8 mouse cellular contexts compared by ENCODE assay signal in the genomic region with DNA sequence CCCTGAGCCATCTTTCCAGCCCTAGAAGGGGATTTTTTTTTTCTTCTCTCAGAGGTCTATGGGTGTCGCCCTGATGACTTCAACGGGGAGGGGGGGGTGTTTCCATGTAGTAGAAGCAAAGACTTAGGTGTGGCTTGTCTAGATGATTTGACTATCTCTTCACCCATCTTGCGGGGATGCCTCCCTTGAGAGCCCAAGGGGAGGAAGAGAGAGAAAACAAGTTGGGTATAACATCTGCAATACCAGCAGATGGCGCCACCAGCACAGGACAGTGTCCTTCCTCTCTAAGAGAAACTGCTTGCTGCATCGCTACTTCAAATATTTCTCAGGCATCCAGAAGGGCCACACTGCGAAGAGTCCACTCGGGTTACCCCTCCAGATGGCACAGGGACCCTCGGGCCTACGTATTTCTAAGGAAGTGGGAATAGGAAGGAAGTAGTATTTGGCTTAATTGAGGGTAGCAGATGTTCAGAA. TPM values are rescaled to one million over a fixed set of nuclear protein-coding genes. Genes with fewer than 3 reads are reported as not detected.
DNase-seq lines count a peak whose midpoint lies in the region; ATAC-seq and TF ChIP-seq lines count a peak whose summit lies in the region.

No protein-coding gene starts in this region.

- peak; percentile 82 to 99 (median 84) for TF ChIP-seq CTCF in MEL (IDR thresholded peaks at IDR 0.05 in 2 of 3, conservative IDR thresholded peaks at IDR 0.05 in 1 of 3; ENCODE audit: control insufficient read depth in 1 of 3, insufficient read depth in 1 of 3, low read depth in 2 of 3, low read length in 3 of 3, poor library complexity in 1 of 3, severe bottlenecking in 1 of 3)

- no peak overlapping the region for H3K27ac ChIP-seq in MEL (ENCODE audit: control insufficient read depth, low read depth, low read length)
- no peak overlapping the region for H3K27ac ChIP-seq in forebrain, embryonic 15.5 days (replicated peaks)
- H3K27ac ChIP-seq in lung, embryonic 15.5 days, result no peak overlapping the region

- no peak; the same call in none of the 2 replicates for TF ChIP-seq RAD21 in MEL (IDR thresholded peaks at IDR 0.05; ENCODE audit: low read depth, low read length)

- ATAC-seq in forebrain, embryonic 15.5 days (replicated peaks), result peak; percentile 72
- ATAC-seq in lung, embryonic 15.5 days (ENCODE audit: borderline replicate concordance, extremely low read depth, low FRiP score, low TSS enrichment), result peak; percentile 55; the same call in 1 of the 2 replicates

- 1% methylated on average over 9 of the region's 9 CpGs for WGBS in forebrain, embryonic 15.5 days
- WGBS in lung, embryonic 15.5 days, result 1% methylated on average over 9 of the region's 9 CpGs

- H3K36me3 ChIP-seq in MEL (ENCODE audit: control insufficient read depth in 1 of 2, insufficient read depth in 2 of 2, low read length in 2 of 2), result peaks cover 0 to 3% of the 10 kb centered on the region in 2 experiments; a peak in 1 of 4 replicates
- H3K36me3 ChIP-seq in forebrain, embryonic 15.5 days, result no peaks in the 10 kb centered on the region
- H3K36me3 ChIP-seq in lung, embryonic 15.5 days, result no peaks in the 10 kb centered on the region

- H3K27me3 ChIP-seq in MEL (ENCODE audit: control insufficient read depth in 1 of 2, insufficient read depth in 2 of 2, low read length in 2 of 2), result no peaks in the 10 kb centered on the region
- no peaks in the 10 kb centered on the region for H3K27me3 ChIP-seq in forebrain, embryonic 15.5 days
- no peaks in the 10 kb centered on the region for H3K27me3 ChIP-seq in lung, embryonic 15.5 days

- no peaks in the 10 kb centered on the region for H3K79me2 ChIP-seq in MEL (ENCODE audit: control insufficient read depth, insufficient read depth, low read length, poor library complexity)

- peak overlapping the region; percentile 72 to 87 for H3K4me3 ChIP-seq in MEL (ENCODE audit: control insufficient read depth in 1 of 2, insufficient read depth in 1 of 2, low read depth in 2 of 2, low read length in 2 of 2)
- H3K4me3 ChIP-seq in forebrain, embryonic 15.5 days, result no peak overlapping the region
- H3K4me3 ChIP-seq in lung, embryonic 15.5 days, result no peak overlapping the region

- H3K4me1 ChIP-seq in MEL (ENCODE audit: control insufficient read depth in 1 of 2, insufficient read depth in 2 of 2, low read length in 2 of 2), result peaks cover 0 to 8% of the 10 kb centered on the region in 2 experiments; a peak in 2 of 4 replicates
- peaks cover 11% of the 10 kb centered on the region for H3K4me1 ChIP-seq in forebrain, embryonic 15.5 days
- peaks cover 23% of the 10 kb centered on the region for H3K4me1 ChIP-seq in lung, embryonic 15.5 days

- no peak overlapping the region for H3K4me2 ChIP-seq in forebrain, embryonic 15.5 days (replicated peaks)
- peak overlapping the region; percentile 38 for H3K4me2 ChIP-seq in lung, embryonic 15.5 days

- H3K9me3 ChIP-seq in MEL (replicated peaks; ENCODE audit: insufficient read depth, low read length), result no peaks in the 10 kb centered on the region
- no peaks in the 10 kb centered on the region for H3K9me3 ChIP-seq in forebrain, embryonic 15.5 days
- no peaks in the 10 kb centered on the region for H3K9me3 ChIP-seq in lung, embryonic 15.5 days

- TF ChIP-seq POLR2A in MEL (IDR thresholded peaks at IDR 0.05; ENCODE audit: control insufficient read depth in 1 of 2, insufficient read depth in 1 of 2, low read depth in 1 of 2, low read length in 2 of 2, poor library complexity in 1 of 2), result no peak

- TF ChIP-seq EP300 in MEL (IDR thresholded peaks at IDR 0.05; ENCODE audit: low read depth in 1 of 2, low read length in 2 of 2), result peak in 1 of 2 experiments; percentile 30; a peak in 1 of 4 replicates

- intact Hi-C loops in heart, postnatal 25 days (cut with DNase I), result loop anchor here (5.0 to 10.0 kb wide), 3 partner anchors 64 to 342 kb away; partner anchors contain the start of genes Fyttd1 and Rubcn

- peak; percentile 96 for DNase-seq in MEL (ENCODE audit: low read depth, low spot score)
- DNase-seq in cerebellum, adult 11 months, result peak; percentile 60
- peak; percentile 62 for DNase-seq in heart, postnatal 25 days (ENCODE audit: low spot score)
- DNase-seq in layer of hippocampus, adult 9-10 months (ENCODE audit: low spot score), result peak; percentile 69
- DNase-seq in ovary, postnatal 10 days (ENCODE audit: low spot score), result peak; percentile 51
- DNase-seq in thymus, postnatal 0 days (ENCODE audit: low spot score), result peak; percentile 91

- peak overlapping the region; percentile 80 for H3K9ac ChIP-seq in MEL (ENCODE audit: control insufficient read depth, low read depth, low read length, poor library complexity, severe bottlenecking)
- H3K9ac ChIP-seq in forebrain, embryonic 15.5 days (replicated peaks), result no peak overlapping the region
- H3K9ac ChIP-seq in lung, embryonic 15.5 days, result no peak overlapping the region

TF ChIP-seq in MEL, 35 proteins besides CTCF, POLR2A, EP300 and RAD21 (continues in another document):
- no peak for TF ChIP-seq USF1 (IDR thresholded peaks at IDR 0.05; ENCODE audit: low read depth, low read length)
- peak; percentile 24; the same call in 1 of the 2 replicates for TF ChIP-seq BHLHE40 (IDR thresholded peaks at IDR 0.05; ENCODE audit: borderline replicate concordance, low read depth, low read length)
- no peak for TF ChIP-seq CHD1 (IDR thresholded peaks at IDR 0.05; ENCODE audit: low read depth, low read length)
- no peak for TF ChIP-seq GABPA (IDR thresholded peaks at IDR 0.05; ENCODE audit: low read depth, low read length)
- no peak for TF ChIP-seq ZKSCAN1 (IDR thresholded peaks at IDR 0.05; ENCODE audit: low read depth, low read length)
- TF ChIP-seq TCF12 (IDR thresholded peaks at IDR 0.05; ENCODE audit: low read depth, low read length), result 0 out of 2 replicates have a peak, but pooled peaks have one; percentile 10
- TF ChIP-seq MXI1 (IDR thresholded peaks at IDR 0.05; ENCODE audit: low read depth, low read length), result no peak
- TF ChIP-seq MAX (IDR thresholded peaks at IDR 0.05; ENCODE audit: low read length), result peak; percentile 66; the same call in 1 of the 2 replicates
- TF ChIP-seq HCFC1 (IDR thresholded peaks at IDR 0.05; ENCODE audit: low read depth, low read length), result 0 out of 2 replicates have a peak, but pooled peaks have one; percentile 4
- no peak for TF ChIP-seq CHD2 (IDR thresholded peaks at IDR 0.05; ENCODE audit: low read length)
- TF ChIP-seq NRF1 (IDR thresholded peaks at IDR 0.05; ENCODE audit: insufficient read depth, low read depth, low read length, poor library complexity, severe bottlenecking), result no peak
- TF ChIP-seq UBTF (IDR thresholded peaks at IDR 0.05; ENCODE audit: borderline replicate concordance, insufficient read depth, low read depth, low read length), result no peak
- no peak for TF ChIP-seq ZMIZ1 (IDR thresholded peaks at IDR 0.05; ENCODE audit: low read depth, low read length)
- no peak for TF ChIP-seq NELFE (IDR thresholded peaks at IDR 0.05; ENCODE audit: low read depth, low read length)
- peak; percentile 75 for TF ChIP-seq GATA1 (IDR thresholded peaks at IDR 0.05; ENCODE audit: low read depth, low read length)
- 0 out of 2 replicates have a peak, but pooled peaks have one; percentile 23 for TF ChIP-seq ELF1 (IDR thresholded peaks at IDR 0.05; ENCODE audit: low read depth, low read length)
- no peak for TF ChIP-seq MYB (IDR thresholded peaks at IDR 0.05; ENCODE audit: low read depth, low read length)
- no peak for TF ChIP-seq TAL1 (IDR thresholded peaks at IDR 0.05; ENCODE audit: low read length)
- TF ChIP-seq SIN3A (IDR thresholded peaks at IDR 0.05; ENCODE audit: low read length), result peak; percentile 80
- no peak for TF ChIP-seq MAZ (IDR thresholded peaks at IDR 0.05; ENCODE audit: low read depth, low read length)
- no peak for TF ChIP-seq MYC (IDR thresholded peaks at IDR 0.05; ENCODE audit: low read depth, low read length)
- TF ChIP-seq SMC3 (IDR thresholded peaks at IDR 0.05; ENCODE audit: low read depth, low read length), result peak; percentile 93
- no peak for TF ChIP-seq USF2 (IDR thresholded peaks at IDR 0.05; ENCODE audit: borderline replicate concordance in 1 of 2, insufficient read depth in 1 of 2, low read depth in 1 of 2, low read length in 2 of 2)
- TF ChIP-seq ZNF384 (IDR thresholded peaks at IDR 0.05; ENCODE audit: low read depth, low read length), result peak; percentile 69
- TF ChIP-seq ZC3H11A (IDR thresholded peaks at IDR 0.05; ENCODE audit: low read depth, low read length), result peak; percentile 88
- no peak for TF ChIP-seq POLR2AphosphoS5 (IDR thresholded peaks at IDR 0.05; ENCODE audit: borderline replicate concordance, low read depth, low read length)
- TF ChIP-seq KAT2A (conservative IDR thresholded peaks at IDR 0.05; ENCODE audit: low read depth, low read length), result no peak
- TF ChIP-seq ETS1 (IDR thresholded peaks at IDR 0.05; ENCODE audit: low read depth, low read length), result 0 out of 2 replicates have a peak, but pooled peaks have one; percentile 33
- no peak for TF ChIP-seq MEF2A (IDR thresholded peaks at IDR 0.05; ENCODE audit: extremely low read depth, insufficient replicate concordance, low read depth, low read length, poor library complexity, severe bottlenecking)
- TF ChIP-seq POLR2AphosphoS2 (IDR thresholded peaks at IDR 0.05; ENCODE audit: low read length), result no peak
- no peak for TF ChIP-seq TBP (IDR thresholded peaks at IDR 0.05; ENCODE audit: low read depth, low read length)
- no peak for TF ChIP-seq E2F4 (IDR thresholded peaks at IDR 0.05; ENCODE audit: borderline replicate concordance, low read depth, low read length)

RNA-seq across cellular contexts. Expression of gene Smbd1, which starts 2.6 kb away (rescaled TPM):
- total RNA-seq in MEL (2012; rRNA removed), result not detected in 2 replicates
- not detected for polyA plus RNA-seq in MEL (2012; ENCODE audit: insufficient read depth in 1 of 2, insufficient read length in 2 of 2, low read depth in 1 of 2, low replicate concordance in 2 of 2, missing spikeins in 1 of 2)
- polyA plus RNA-seq in forebrain, embryonic 15.5 days (2015; fragmentation: Nextera tagmentation; extraction: Ambion mirVana), result not detected in 2 replicates
- total RNA-seq in heart, postnatal 25 days (2021), result not detected
- polyA plus RNA-seq in lung, embryonic 15.5 days (2015; fragmentation: Nextera tagmentation; extraction: Ambion mirVana), result not detected in 2 replicates
- polyA plus RNA-seq in thymus, postnatal 0 days (2015; fragmentation: Nextera tagmentation; extraction: Ambion mirVana), result 0.29 TPM in 1 of 2 replicates, not detected in the other

RNA-seq across cellular contexts. Expression of gene Muc20, which starts 15.7 kb away (rescaled TPM):
- not detected in 2 replicates for total RNA-seq in MEL (2012; rRNA removed)
- polyA plus RNA-seq in MEL (2012; ENCODE audit: insufficient read depth in 1 of 2, insufficient read length in 2 of 2, low read depth in 1 of 2, low replicate concordance in 2 of 2, missing spikeins in 1 of 2), result not detected
- not detected in 2 replicates for polyA plus RNA-seq in forebrain, embryonic 15.5 days (2015; fragmentation: Nextera tagmentation; extraction: Ambion mirVana)
- total RNA-seq in heart, postnatal 25 days (2021), result under 1 TPM in 1 of 2 experiments, not detected in 1; 0.22 TPM
- 0.04 and 0.09 TPM in 2 replicates for polyA plus RNA-seq in lung, embryonic 15.5 days (2015; fragmentation: Nextera tagmentation; extraction: Ambion mirVana)
- polyA plus RNA-seq in thymus, postnatal 0 days (2015; fragmentation: Nextera tagmentation; extraction: Ambion mirVana), result 0.10 and 0.13 TPM in 2 replicates

Comparison
In these comparisons a context has a peak if more than half of its experiments do, and no peak if none do; other contexts are left out.
1. H3K4me3 ChIP-seq: peak in MEL (2 of 2); none in forebrain, embryonic 15.5 days (single experiment) and lung, embryonic 15.5 days (single experiment).
2. Peak in every context shown above with its lines, with median percentiles within 50 percentile points of each other: DNase-seq.